Mouse (Mus musculus): ENCODE measurements around the gene 2310030G06Rik. TPM values are rescaled to one million over a fixed set of nuclear protein-coding genes. Genes with fewer than 3 reads are reported as not detected.

Gene 2310030G06Rik
- polyA plus RNA-seq, 1 experiment from 2014 or later, result 2.7 TPM

- H3K9me3 ChIP-seq (ENCODE audit: control insufficient read depth, low read length), result no peaks in the 10 kb centered on the region
- H3K36me3 ChIP-seq (ENCODE audit: control insufficient read depth, insufficient read depth, low read length), result no peaks in the 10 kb centered on the region
- H3K9ac ChIP-seq (replicated peaks; ENCODE audit: low read depth, low read length), result no peak overlapping the region
- no peak overlapping the region for H3K4me3 ChIP-seq (ENCODE audit: low read depth, low read length)
- H3K27ac ChIP-seq (ENCODE audit: low read depth, low read length), result peak overlapping the region; percentile 52; the same call in 1 of the 2 replicates
- H3K4me1 ChIP-seq (ENCODE audit: control insufficient read depth, insufficient read depth, low read length), result peaks cover 26% of the 10 kb centered on the region; the same call in 1 of the 2 replicates
- H3K4me2 ChIP-seq (ENCODE audit: low read depth, low read length), result no peak overlapping the region; the same call in 1 of the 2 replicates
- WGBS, result 26% methylated on average over 8 of the region's 8 CpGs
- peak; percentile 39; the same call in 1 of the 2 replicates for ATAC-seq (ENCODE audit: low read depth)
- H3K27me3 ChIP-seq (ENCODE audit: control insufficient read depth, insufficient read depth, low read length), result no peaks in the 10 kb centered on the region
Observed at GRCm38 (mm10) chr9:50722451-50722911, 23.9 kb downstream of the 2310030G06Rik start.

GRCm38 (mm10) chr9:50721061-50721460, 25.3 kb downstream of the 2310030G06Rik start:
- Histone ChIP-seq H3K4me2 (ENCODE audit: low read depth, low read length) (no peak overlapping the region), H3K4me3 (ENCODE audit: low read depth, low read length) (no peak overlapping the region), H3K27me3 (ENCODE audit: control insufficient read depth, insufficient read depth, low read length) (no peaks in the 10 kb centered on the region), H3K4me1 (ENCODE audit: control insufficient read depth, insufficient read depth, low read length) (peaks cover 24% of the 10 kb centered on the region; the same call in 1 of the 2 replicates), H3K36me3 (ENCODE audit: control insufficient read depth, insufficient read depth, low read length) (no peaks in the 10 kb centered on the region), H3K9me3 (ENCODE audit: control insufficient read depth, low read length) (no peaks in the 10 kb centered on the region), H3K9ac (replicated peaks; ENCODE audit: low read depth, low read length) (no peak overlapping the region), H3K27ac (ENCODE audit: low read depth, low read length) (no peak overlapping the region)
- no peak for ATAC-seq (ENCODE audit: low read depth)
- WGBS, result 27% methylated on average over 12 of the region's 12 CpGs

GRCm38 (mm10) chr9:50718878-50719277, 27.5 kb downstream of the 2310030G06Rik start:
- Histone ChIP-seq H3K9ac (replicated peaks; ENCODE audit: low read depth, low read length) (no peak overlapping the region), H3K27me3 (ENCODE audit: control insufficient read depth, insufficient read depth, low read length) (no peaks in the 10 kb centered on the region), H3K36me3 (ENCODE audit: control insufficient read depth, insufficient read depth, low read length) (no peaks in the 10 kb centered on the region), H3K9me3 (ENCODE audit: control insufficient read depth, low read length) (no peaks in the 10 kb centered on the region), H3K4me1 (ENCODE audit: control insufficient read depth, insufficient read depth, low read length) (peaks cover 6% of the 10 kb centered on the region; the same call in 1 of the 2 replicates), H3K4me3 (ENCODE audit: low read depth, low read length) (no peak overlapping the region), H3K27ac (ENCODE audit: low read depth, low read length) (no peak overlapping the region), H3K4me2 (ENCODE audit: low read depth, low read length) (no peak overlapping the region)
- WGBS, result 86% methylated on average over 4 of the region's 4 CpGs
- no peak for ATAC-seq (ENCODE audit: low read depth)

GRCm38 (mm10) chr9:50714188-50714587, 32.1 kb downstream of the 2310030G06Rik start:
- no peak overlapping the region for H3K4me3 ChIP-seq (ENCODE audit: low read depth, low read length)
- H3K27me3 ChIP-seq (ENCODE audit: control insufficient read depth, insufficient read depth, low read length), result no peaks in the 10 kb centered on the region
- H3K9ac ChIP-seq (replicated peaks; ENCODE audit: low read depth, low read length), result no peak overlapping the region
- WGBS, result 60% methylated on average over 4 of the region's 4 CpGs
- H3K4me1 ChIP-seq (ENCODE audit: control insufficient read depth, insufficient read depth, low read length), result no peaks in the 10 kb centered on the region
- H3K4me2 ChIP-seq (ENCODE audit: low read depth, low read length), result no peak overlapping the region
- H3K27ac ChIP-seq (ENCODE audit: low read depth, low read length), result no peak overlapping the region
- H3K36me3 ChIP-seq (ENCODE audit: control insufficient read depth, insufficient read depth, low read length), result 0 out of 2 replicates have a peak, but pooled peaks cover 6% of the 10 kb centered on the region
- no peaks in the 10 kb centered on the region for H3K9me3 ChIP-seq (ENCODE audit: control insufficient read depth, low read length)
- ATAC-seq (ENCODE audit: low read depth), result no peak

DNA sequence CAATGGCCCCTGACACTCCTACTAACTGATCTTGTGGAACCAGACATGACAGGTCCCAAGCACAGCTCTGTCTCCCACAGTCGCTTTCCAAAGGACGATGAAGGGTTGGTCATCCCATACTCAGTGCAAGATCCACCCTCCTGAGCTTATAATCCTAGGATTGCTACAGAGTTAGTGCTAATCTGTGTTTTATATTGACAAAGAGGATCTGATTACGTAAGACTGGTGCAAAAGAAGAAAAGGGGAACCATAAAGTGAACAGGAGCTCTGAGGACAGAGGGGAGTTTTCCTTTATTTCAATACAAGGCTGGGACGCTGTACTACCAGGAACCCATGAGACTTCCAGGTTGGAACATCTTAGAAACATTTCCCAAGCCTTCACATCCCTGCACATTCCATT, 35.0 kb downstream of the 2310030G06Rik start:
- Histone ChIP-seq H3K27me3 (ENCODE audit: control insufficient read depth, insufficient read depth, low read length) (no peaks in the 10 kb centered on the region), H3K27ac (ENCODE audit: low read depth, low read length) (no peak overlapping the region), H3K4me3 (ENCODE audit: low read depth, low read length) (no peak overlapping the region), H3K4me1 (ENCODE audit: control insufficient read depth, insufficient read depth, low read length) (no peaks in the 10 kb centered on the region), H3K9ac (replicated peaks; ENCODE audit: low read depth, low read length) (no peak overlapping the region), H3K9me3 (ENCODE audit: control insufficient read depth, low read length) (no peaks in the 10 kb centered on the region), H3K4me2 (ENCODE audit: low read depth, low read length) (no peak overlapping the region), H3K36me3 (ENCODE audit: control insufficient read depth, insufficient read depth, low read length) (0 out of 2 replicates have a peak, but pooled peaks cover 9% of the 10 kb centered on the region)
- ATAC-seq (ENCODE audit: low read depth), result no peak
- WGBS, result 91% methylated on average over 4 of the region's 4 CpGs

DNA sequence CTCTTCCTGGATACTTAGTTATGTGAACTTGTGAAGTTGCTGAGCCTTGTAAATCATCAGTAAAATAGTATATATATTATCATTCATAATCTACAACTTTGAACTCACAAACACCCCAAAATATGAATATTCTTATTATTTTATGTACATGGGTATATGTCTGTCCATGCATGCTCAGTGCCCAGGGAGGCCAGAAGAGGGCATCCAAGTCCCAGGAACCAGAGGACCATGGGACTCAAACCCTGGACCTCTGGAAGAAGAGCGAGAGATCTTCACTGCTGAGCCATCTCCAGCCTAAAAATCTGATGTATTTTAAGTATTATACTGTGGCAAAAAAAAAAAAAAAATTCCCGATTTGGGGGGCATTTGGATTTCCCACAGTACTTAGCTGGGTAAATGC, 37.2 kb downstream of the 2310030G06Rik start:
- Histone ChIP-seq H3K4me2 (ENCODE audit: low read depth, low read length) (no peak overlapping the region), H3K4me1 (ENCODE audit: control insufficient read depth, insufficient read depth, low read length) (no peaks in the 10 kb centered on the region), H3K9me3 (ENCODE audit: control insufficient read depth, low read length) (no peaks in the 10 kb centered on the region), H3K36me3 (ENCODE audit: control insufficient read depth, insufficient read depth, low read length) (0 out of 2 replicates have a peak, but pooled peaks cover 9% of the 10 kb centered on the region), H3K9ac (replicated peaks; ENCODE audit: low read depth, low read length) (no peak overlapping the region), H3K27ac (ENCODE audit: low read depth, low read length) (no peak overlapping the region), H3K4me3 (ENCODE audit: low read depth, low read length) (no peak overlapping the region), H3K27me3 (ENCODE audit: control insufficient read depth, insufficient read depth, low read length) (no peaks in the 10 kb centered on the region)
- no peak for ATAC-seq (ENCODE audit: low read depth)
- WGBS, result 35% methylated on average over 2 of the region's 2 CpGs

DNA sequence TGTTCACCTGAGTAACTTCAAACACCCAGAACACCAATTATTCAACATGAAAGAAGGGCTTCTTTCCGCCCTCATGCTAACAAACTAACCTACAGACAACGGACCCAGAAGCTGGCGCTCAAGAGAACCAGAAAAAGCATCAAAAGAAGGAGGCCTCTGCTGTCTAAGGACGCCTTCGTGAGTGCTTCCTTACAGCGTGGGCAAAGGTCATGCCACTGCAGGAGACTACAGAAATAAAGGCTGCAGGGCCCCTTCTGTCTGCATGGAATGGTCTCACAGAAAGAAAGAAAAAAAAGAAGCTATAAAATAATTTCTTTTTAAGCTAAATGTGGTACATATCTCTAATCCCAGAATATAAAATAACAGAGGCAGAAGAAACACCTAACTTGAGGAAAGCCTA, 41.4 kb downstream of the 2310030G06Rik start:
- ATAC-seq (ENCODE audit: low read depth), result no peak
- 0 out of 2 replicates have a peak, but pooled peaks cover 12% of the 10 kb centered on the region for H3K36me3 ChIP-seq (ENCODE audit: control insufficient read depth, insufficient read depth, low read length)
- WGBS, result 27% methylated on average over 6 of the region's 6 CpGs
- H3K4me3 ChIP-seq (ENCODE audit: low read depth, low read length), result no peak overlapping the region
- H3K27me3 ChIP-seq (ENCODE audit: control insufficient read depth, insufficient read depth, low read length), result no peaks in the 10 kb centered on the region
- no peaks in the 10 kb centered on the region for H3K9me3 ChIP-seq (ENCODE audit: control insufficient read depth, low read length)
- H3K4me1 ChIP-seq (ENCODE audit: control insufficient read depth, insufficient read depth, low read length), result no peaks in the 10 kb centered on the region
- H3K9ac ChIP-seq (replicated peaks; ENCODE audit: low read depth, low read length), result no peak overlapping the region
- H3K27ac ChIP-seq (ENCODE audit: low read depth, low read length), result no peak overlapping the region
- no peak overlapping the region for H3K4me2 ChIP-seq (ENCODE audit: low read depth, low read length)

DNA sequence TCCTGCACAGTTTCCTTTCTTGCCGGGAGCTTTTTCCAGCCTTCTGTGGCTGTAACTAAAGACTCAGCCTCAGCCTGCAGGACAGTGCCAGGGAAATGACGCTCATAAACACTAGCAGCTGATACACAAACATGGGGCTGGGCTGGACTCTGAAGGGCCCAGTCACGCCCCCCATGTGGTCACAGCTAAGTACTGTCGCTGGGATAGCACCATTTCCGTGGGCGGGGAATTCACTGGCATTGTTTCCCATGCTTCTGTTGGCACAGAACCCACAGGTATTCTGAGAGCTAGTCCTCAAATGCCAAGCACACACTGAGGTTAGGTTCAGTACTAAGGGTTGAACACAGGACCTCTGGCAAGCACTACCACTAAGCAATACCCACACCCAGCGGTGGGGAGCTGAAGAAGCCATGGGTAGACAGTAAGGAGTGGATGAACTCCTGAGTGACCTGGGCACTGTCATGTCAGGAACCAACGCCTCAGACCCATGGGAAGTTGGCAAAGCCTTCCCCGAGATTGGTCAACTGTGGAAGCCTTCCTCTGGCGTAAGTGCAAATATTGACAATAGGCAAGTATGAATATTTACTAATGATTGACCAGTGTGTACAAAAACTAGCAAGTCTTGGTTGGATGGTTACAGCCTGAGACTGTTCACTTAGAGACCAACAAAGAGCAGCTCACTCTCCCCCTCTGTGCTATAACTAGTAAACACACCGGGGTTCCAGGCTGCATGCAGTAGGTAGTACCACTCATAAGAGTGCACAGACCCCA, 45.2 kb downstream of the 2310030G06Rik start:
- Histone ChIP-seq H3K4me3 (ENCODE audit: low read depth, low read length) (no peak overlapping the region), H3K4me2 (ENCODE audit: low read depth, low read length) (no peak overlapping the region), H3K4me1 (ENCODE audit: control insufficient read depth, insufficient read depth, low read length) (peaks cover 10% of the 10 kb centered on the region), H3K36me3 (ENCODE audit: control insufficient read depth, insufficient read depth, low read length) (0 out of 2 replicates have a peak, but pooled peaks cover 10% of the 10 kb centered on the region), H3K27me3 (ENCODE audit: control insufficient read depth, insufficient read depth, low read length) (no peaks in the 10 kb centered on the region), H3K9me3 (ENCODE audit: control insufficient read depth, low read length) (no peaks in the 10 kb centered on the region), H3K9ac (replicated peaks; ENCODE audit: low read depth, low read length) (no peak overlapping the region), H3K27ac (ENCODE audit: low read depth, low read length) (no peak overlapping the region)
- no peak for ATAC-seq (ENCODE audit: low read depth)
- WGBS, result 54% methylated on average over 11 of the region's 11 CpGs
